Mouse (Mus musculus): Measurements from ENCODE around the gene Tmem203.

- TF ChIP-seq CTCF (IDR thresholded peaks at IDR 0.05; ENCODE audit: borderline replicate concordance, insufficient read depth, low read depth, low read length) (no peak), POLR2A (IDR thresholded peaks at IDR 0.05; ENCODE audit: borderline replicate concordance, insufficient read depth, low read length) (no peak)
Observed at GRCm38 (mm10) chr2:25226864-25227263, 28.4 kb upstream of the Tmem203 start.

Measured in cerebellum, adult 2 months (tissue).